In the genomic region with DNA sequence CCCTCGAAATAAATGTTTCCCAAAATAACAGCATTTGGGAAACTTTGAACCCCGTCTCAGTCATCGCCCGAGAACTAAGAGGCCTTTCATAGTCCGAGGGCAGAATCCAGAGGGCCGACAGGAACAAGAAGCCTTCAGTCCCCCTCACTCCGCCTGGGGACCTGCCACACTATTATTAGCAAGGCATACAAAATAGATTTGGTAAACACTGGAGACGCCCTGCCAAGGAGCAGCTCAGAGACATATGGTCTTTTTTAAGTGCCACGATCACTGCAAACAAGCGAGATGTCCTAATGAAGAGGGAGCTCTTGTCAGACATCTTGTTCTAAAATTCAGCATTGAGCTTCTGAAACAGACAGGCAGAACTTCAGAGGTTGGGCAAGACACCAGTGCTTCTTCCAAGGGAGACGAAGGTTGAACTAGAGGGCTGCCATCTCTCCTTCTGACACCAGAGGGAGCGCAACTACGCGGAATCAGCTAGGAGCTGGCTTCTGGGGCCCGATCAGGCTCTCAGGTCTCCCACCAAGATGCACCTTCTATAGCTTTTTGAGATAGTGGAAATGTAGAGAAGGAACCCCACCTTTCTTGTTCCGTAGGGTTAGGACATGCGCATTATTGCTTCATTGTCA, we compare ENCODE assay signal across 7 mouse cellular contexts.
DNase-seq lines count a peak whose midpoint lies in the region; ATAC-seq and TF ChIP-seq lines count a peak whose summit lies in the region.

No protein-coding gene starts in this region.

- no peaks in the 10 kb centered on the region for H3K9me3 ChIP-seq in forebrain, embryonic 11.5 days (ENCODE audit: control insufficient read depth, low read length)
- no peaks in the 10 kb centered on the region for H3K9me3 ChIP-seq in heart, postnatal 0 days (replicated peaks; ENCODE audit: control insufficient read depth, low read length)
- H3K9me3 ChIP-seq in midbrain, embryonic 10.5 days (replicated peaks): no peaks in the 10 kb centered on the region

- TF ChIP-seq EP300 in heart, postnatal 0 days (IDR thresholded peaks at IDR 0.05; ENCODE audit: low read depth): no peak

- H3K4me2 ChIP-seq in forebrain, embryonic 11.5 days (ENCODE audit: low read depth, low read length, severe bottlenecking): no peak overlapping the region
- no peak overlapping the region for H3K4me2 ChIP-seq in heart, postnatal 0 days (ENCODE audit: low read depth, low read length)

- H3K4me3 ChIP-seq in forebrain, embryonic 11.5 days (ENCODE audit: low read depth, low read length): no peak overlapping the region
- no peak overlapping the region for H3K4me3 ChIP-seq in heart, postnatal 0 days (ENCODE audit: low read depth, low read length)
- no peak overlapping the region for H3K4me3 ChIP-seq in midbrain, embryonic 10.5 days
- no peak overlapping the region for H3K4me3 ChIP-seq in testis, adult 2 months (ENCODE audit: control insufficient read depth, low read depth, low read length)

- no peak for TF ChIP-seq POLR2A in testis, adult 2 months (IDR thresholded peaks at IDR 0.05; ENCODE audit: control insufficient read depth, low read depth, low read length)

- H3K9ac ChIP-seq in forebrain, embryonic 11.5 days (ENCODE audit: low read length): no peak overlapping the region
- no peak overlapping the region for H3K9ac ChIP-seq in heart, postnatal 0 days (replicated peaks; ENCODE audit: low read depth, low read length)

- peak; percentile 50 for DNase-seq in Muller cell, postnatal 12 days (ENCODE audit: inconsistent ontology term)
- DNase-seq in brain, adult 2 months (ENCODE audit: low read depth, low spot score): peak; percentile 82
- peak; percentile 88 for DNase-seq in forebrain, embryonic 11.5 days (ENCODE audit: low spot score)
- DNase-seq in heart, postnatal 0 days (ENCODE audit: low spot score): peak; percentile 52
- DNase-seq in layer of hippocampus, postnatal 14 days (ENCODE audit: low spot score in 2 of 2): peak; percentile 80 to 88
- DNase-seq in midbrain, embryonic 10.5 days (ENCODE audit: low spot score): peak; percentile 71

- no peak for ATAC-seq in forebrain, embryonic 11.5 days (replicated peaks; ENCODE audit: low FRiP score)
- 0 out of 2 replicates have a peak, but pooled peaks have one; percentile 39 for ATAC-seq in heart, postnatal 0 days (ENCODE audit: insufficient read depth, low read depth)

- 39% methylated on average over 17 of the region's 17 CpGs for WGBS in forebrain, embryonic 11.5 days
- WGBS in heart, postnatal 0 days: 31% methylated on average over 17 of the region's 17 CpGs
- WGBS in midbrain, embryonic 10.5 days: 50% methylated on average over 17 of the region's 17 CpGs

- H3K4me1 ChIP-seq in forebrain, embryonic 11.5 days (replicated peaks; ENCODE audit: control insufficient read depth, insufficient read depth, low read length): 0 out of 2 replicates have a peak, but pooled peaks cover 2% of the 10 kb centered on the region
- no peaks in the 10 kb centered on the region for H3K4me1 ChIP-seq in heart, postnatal 0 days (ENCODE audit: control insufficient read depth, insufficient read depth)
- H3K4me1 ChIP-seq in midbrain, embryonic 10.5 days: peaks cover 6% of the 10 kb centered on the region
- no peaks in the 10 kb centered on the region; the same call in 1 of the 2 replicates for H3K4me1 ChIP-seq in testis, adult 2 months (ENCODE audit: control insufficient read depth, insufficient read depth, low read length)

- no peaks in the 10 kb centered on the region for H3K36me3 ChIP-seq in forebrain, embryonic 11.5 days (ENCODE audit: control insufficient read depth, insufficient read depth, low read length)
- H3K36me3 ChIP-seq in heart, postnatal 0 days (replicated peaks; ENCODE audit: control insufficient read depth, insufficient read depth, low read length): no peaks in the 10 kb centered on the region
- no peaks in the 10 kb centered on the region for H3K36me3 ChIP-seq in midbrain, embryonic 10.5 days
- no peaks in the 10 kb centered on the region for H3K36me3 ChIP-seq in testis, adult 2 months (ENCODE audit: control insufficient read depth, insufficient read depth, low read length)

- peak; percentile 84 for TF ChIP-seq CTCF in heart, postnatal 0 days (IDR thresholded peaks at IDR 0.05; ENCODE audit: low read depth)
- TF ChIP-seq CTCF in testis, adult 2 months (IDR thresholded peaks at IDR 0.05; ENCODE audit: control insufficient read depth, insufficient read depth, insufficient replicate concordance, low read depth, low read length): peak; percentile 54; the same call in 1 of the 2 replicates

- H3K27ac ChIP-seq in forebrain, embryonic 11.5 days (ENCODE audit: low read depth, low read length): no peak overlapping the region
- H3K27ac ChIP-seq in heart, postnatal 0 days (ENCODE audit: low read depth): no peak overlapping the region
- H3K27ac ChIP-seq in midbrain, embryonic 10.5 days (replicated peaks): no peak overlapping the region; the same call in 1 of the 2 replicates
- no peak overlapping the region for H3K27ac ChIP-seq in testis, adult 2 months (ENCODE audit: control insufficient read depth, insufficient read depth, low read depth, low read length)

- H3K27me3 ChIP-seq in forebrain, embryonic 11.5 days (ENCODE audit: control insufficient read depth, insufficient read depth, low read length): no peaks in the 10 kb centered on the region
- H3K27me3 ChIP-seq in heart, postnatal 0 days (ENCODE audit: control insufficient read depth, insufficient read depth, low read length): no peaks in the 10 kb centered on the region
- H3K27me3 ChIP-seq in midbrain, embryonic 10.5 days (ENCODE audit: low read depth, poor library complexity, severe bottlenecking): no peaks in the 10 kb centered on the region; the same call in 1 of the 2 replicates
- no peaks in the 10 kb centered on the region for H3K27me3 ChIP-seq in testis, adult 2 months (ENCODE audit: control insufficient read depth, insufficient read depth, low read length)
